Mouse (Mus musculus): ENCODE results near the gene Aqp9.

Gene Aqp9

GRCm38 (mm10) chr9:71166871-71167465 is 1.5 kb downstream of the Aqp9 start:
- DNase-seq: no peak

- no peak for DNase-seq
These were observed 2.3 kb downstream of the Aqp9 start for GRCm38 (mm10) chr9:71166019-71166705.

GRCm38 (mm10) chr9:71165510-71165909 is 3.0 kb downstream of the Aqp9 start:
- no peak for DNase-seq

- no peak for DNase-seq
These were observed 3.4 kb downstream of the Aqp9 start for GRCm38 (mm10) chr9:71165061-71165460.

- no peak for DNase-seq
These were observed 4.1 kb downstream of the Aqp9 start for GRCm38 (mm10) chr9:71164353-71164752.

GRCm38 (mm10) chr9:71162858-71163740 is 5.4 kb downstream of the Aqp9 start:
- no peak for DNase-seq

GRCm38 (mm10) chr9:71162131-71162857 is 6.2 kb downstream of the Aqp9 start:
- DNase-seq: no peak

- DNase-seq: no peak
These were observed 7.4 kb downstream of the Aqp9 start for GRCm38 (mm10) chr9:71160849-71161711.

GRCm38 (mm10) chr9:71159686-71160085 is 8.8 kb downstream of the Aqp9 start:
- no peak for DNase-seq

- no peak for DNase-seq
These were observed 9.3 kb downstream of the Aqp9 start for GRCm38 (mm10) chr9:71159060-71159626.

- no peak for DNase-seq
These were observed 10.4 kb downstream of the Aqp9 start for GRCm38 (mm10) chr9:71157921-71158646.

- DNase-seq: no peak
These were observed 11.9 kb downstream of the Aqp9 start for GRCm38 (mm10) chr9:71156447-71157035.

GRCm38 (mm10) chr9:71155399-71156005 is 13.0 kb downstream of the Aqp9 start:
- no peak for DNase-seq

- DNase-seq: no peak
These were observed 17.1 kb downstream of the Aqp9 start for GRCm38 (mm10) chr9:71151386-71151785.

- DNase-seq: no peak
These were observed 18.3 kb downstream of the Aqp9 start for GRCm38 (mm10) chr9:71150175-71150574.

- no peak for DNase-seq
These were observed 19.6 kb downstream of the Aqp9 start for GRCm38 (mm10) chr9:71148890-71149289.

GRCm38 (mm10) chr9:71146210-71146609 is 22.3 kb downstream of the Aqp9 start:
- DNase-seq: no peak

- no peak for DNase-seq
These were observed 28.3 kb downstream of the Aqp9 start for GRCm38 (mm10) chr9:71140205-71140604.

GRCm38 (mm10) chr9:71138936-71139335 is 29.5 kb downstream of the Aqp9 start:
- DNase-seq: no peak
